Mouse (Mus musculus) heart, adult 2 months (tissue): ENCODE data around the gene Marveld2. TPM values are rescaled to one million over a fixed set of nuclear protein-coding genes. Genes with fewer than 3 reads are reported as not detected.

Experiments used
- DNase-seq, 2 experiments: peaks; one replicate each; pipeline ENCODE4 v3.0.0; 2021
- H3K27ac ChIP-seq: fragments of 200-600 bp; 2 replicates; pipeline ENCODE4 v1.8.1; 2022
- H3K27me3 ChIP-seq: fragments of 200-500 bp; 2 replicates; pipeline ENCODE4 v1.6.1; 2012; ENCODE audit warnings: mild to moderate bottlenecking, low read length, inconsistent platforms, mixed read lengths; ENCODE audit not compliant: control insufficient read depth, insufficient read depth
- H3K36me3 ChIP-seq: fragments of 200-500 bp; 2 replicates; pipeline ENCODE4 v1.6.1; 2012; ENCODE audit warnings: low read length, inconsistent platforms; ENCODE audit not compliant: control insufficient read depth, insufficient read depth
- H3K4me1 ChIP-seq: fragments of 200-500 bp; 2 replicates; pipeline ENCODE4 v1.6.1; 2011; ENCODE audit warnings: low read length; ENCODE audit not compliant: control insufficient read depth, insufficient read depth
- H3K4me3 ChIP-seq: fragments of 200-600 bp; 2 replicates; pipeline ENCODE4 v1.8.1; 2022
- H3K79me2 ChIP-seq: fragments of 200-500 bp; replicated peaks from 2 replicates; pipeline ENCODE4 v1.6.1; 2012; ENCODE audit warnings: mild to moderate bottlenecking, inconsistent platforms, low read length, moderate library complexity, mixed read lengths; ENCODE audit not compliant: control insufficient read depth, insufficient read depth
- H3K9ac ChIP-seq: fragments of 200-500 bp; 2 replicates; pipeline ENCODE4 v1.6.1; 2012; ENCODE audit warnings: low read depth, mild to moderate bottlenecking, control low read depth, inconsistent platforms, low read length, mixed read lengths
- CTCF ChIP-seq: fragments of 200-600 bp; IDR thresholded peaks from 2 replicates; pipeline ENCODE4 v1.8.1; 2022; ENCODE audit warnings: antibody characterized with exemption, mild to moderate bottlenecking, moderate library complexity
- EP300 ChIP-seq: fragments of 200-500 bp; IDR thresholded peaks from 2 replicates; pipeline ENCODE4 v1.6.1; 2011; ENCODE audit warnings: low read depth, low read length, control low read depth; ENCODE audit not compliant: insufficient read depth
- POLR2A ChIP-seq: fragments of 200-500 bp; IDR thresholded peaks from 2 replicates; pipeline ENCODE4 v1.6.1; 2011; ENCODE audit warnings: mild to moderate bottlenecking, low read depth, low read length, control low read depth; ENCODE audit not compliant: insufficient read depth
- WGBS: fragments of 180-500 bp; shearing (Covaris S2); methylation state at CpG from one replicate; pipeline ENCODE4 v1.1.7; 2018; 5-methylcytosine and 5-hydroxymethylcytosine counted together
- intact Hi-C: fragments of 180-260 bp; cut with DNase I; formaldehyde crosslinking; loops from one replicate; pipeline ENCODE4 v1.15.1; 2025
- polyA plus RNA-seq: library from polyadenylated mRNA; depleted of rRNA; stranded (reverse); fragments of >200 nt; gene quantifications from 2 replicates; pipeline ENCODE4 v1.2.3, GENCODE M21; 2012
- total RNA-seq, 2 experiments: library from RNA; stranded (reverse); gene quantifications; 2 replicates each; pipeline ENCODE4 v1.2.3; 2021

Gene Marveld2
- total and polyA plus RNA-seq, 3 experiments: 0.27 to 0.66 (median 0.34) TPM

GRCm38 (mm10) chr13:100575950-100576349 lies 40.8 kb downstream of the Marveld2 start:
- no peaks in the 10 kb centered on the region for H3K36me3 ChIP-seq
- H3K27me3 ChIP-seq: no peaks in the 10 kb centered on the region
- intact Hi-C loops: no loop called here
- DNase-seq: no peak
- TF ChIP-seq POLR2A (no peak), EP300 (no peak), CTCF (no peak)
- H3K79me2 ChIP-seq: no peaks in the 10 kb centered on the region
- no peak overlapping the region for H3K27ac ChIP-seq
- H3K4me1 ChIP-seq: no peaks in the 10 kb centered on the region
- H3K9ac ChIP-seq: no peak overlapping the region
- 39% methylated on average over 2 of the region's 2 CpGs for WGBS
- no peak overlapping the region for H3K4me3 ChIP-seq

GRCm38 (mm10) chr13:100570713-100571112 lies 46.1 kb downstream of the Marveld2 start:
- TF ChIP-seq POLR2A (no peak), EP300 (no peak), CTCF (no peak)
- intact Hi-C loops: no loop called here

GRCm38 (mm10) chr13:100568359-100568758 lies 48.4 kb downstream of the Marveld2 start:
- H3K27ac ChIP-seq: no peak overlapping the region
- DNase-seq: no peak
- H3K4me3 ChIP-seq: no peak overlapping the region
- H3K9ac ChIP-seq: no peak overlapping the region
- intact Hi-C loops: no loop called here
- H3K79me2 ChIP-seq: no peaks in the 10 kb centered on the region
- TF ChIP-seq EP300: no peak
- TF ChIP-seq CTCF: no peak
- TF ChIP-seq POLR2A: no peak
- no peaks in the 10 kb centered on the region for H3K4me1 ChIP-seq
- WGBS: 97% methylated on average over 1 of the region's 1 CpGs
- H3K36me3 ChIP-seq: no peaks in the 10 kb centered on the region
- H3K27me3 ChIP-seq: peaks cover 2% of the 10 kb centered on the region; the same call in 1 of the 2 replicates

More at GRCm38 (mm10) chr13:100570713-100571112, 46.1 kb downstream of the Marveld2 start:
- 45% methylated on average over 2 of the region's 2 CpGs for WGBS
- DNase-seq: no peak
- Histone ChIP-seq H3K27ac (no peak overlapping the region), H3K9ac (no peak overlapping the region), H3K27me3 (peaks cover 2% of the 10 kb centered on the region; the same call in 1 of the 2 replicates), H3K36me3 (no peaks in the 10 kb centered on the region), H3K4me3 (no peak overlapping the region), H3K4me1 (no peaks in the 10 kb centered on the region), H3K79me2 (no peaks in the 10 kb centered on the region)

GRCm38 (mm10) chr13:100559449-100559848 lies 57.3 kb downstream of the Marveld2 start:
- Histone ChIP-seq H3K27ac (no peak overlapping the region), H3K79me2 (no peaks in the 10 kb centered on the region)
- TF ChIP-seq EP300 (no peak), POLR2A (no peak), CTCF (no peak)

GRCm38 (mm10) chr13:100557011-100557410 lies 59.8 kb downstream of the Marveld2 start:
- intact Hi-C loops: no loop called here
- no peak for TF ChIP-seq CTCF
- no peak for TF ChIP-seq EP300
- no peak for TF ChIP-seq POLR2A
- Histone ChIP-seq H3K79me2 (no peaks in the 10 kb centered on the region), H3K4me3 (no peak overlapping the region), H3K36me3 (no peaks in the 10 kb centered on the region), H3K27me3 (peaks cover 12% of the 10 kb centered on the region), H3K27ac (no peak overlapping the region), H3K9ac (no peak overlapping the region), H3K4me1 (no peaks in the 10 kb centered on the region)
- no peak for DNase-seq
- 61% methylated on average over 4 of the region's 4 CpGs for WGBS

More at GRCm38 (mm10) chr13:100559449-100559848, 57.3 kb downstream of the Marveld2 start:
- no peak for DNase-seq
- Histone ChIP-seq H3K36me3 (no peaks in the 10 kb centered on the region), H3K9ac (no peak overlapping the region), H3K4me1 (no peaks in the 10 kb centered on the region), H3K27me3 (peaks cover 1% of the 10 kb centered on the region; the same call in 1 of the 2 replicates), H3K4me3 (no peak overlapping the region)
- intact Hi-C loops: no loop called here
- WGBS: 74% methylated on average over 9 of the region's 9 CpGs

- no peak for DNase-seq
- H3K36me3 ChIP-seq: no peaks in the 10 kb centered on the region
- peak overlapping the region; percentile 46 for H3K4me3 ChIP-seq
- intact Hi-C loops: no loop called here
- H3K9ac ChIP-seq: peak overlapping the region; percentile 70
- H3K79me2 ChIP-seq: no peaks in the 10 kb centered on the region
- no peak for TF ChIP-seq POLR2A
- no peak for TF ChIP-seq CTCF
- no peak for TF ChIP-seq EP300
- H3K27ac ChIP-seq: no peak overlapping the region
- WGBS: 9% methylated on average over 12 of the region's 12 CpGs
- no peaks in the 10 kb centered on the region for H3K4me1 ChIP-seq
- H3K27me3 ChIP-seq: peaks cover 21% of the 10 kb centered on the region
Measured at GRCm38 (mm10) chr13:100553042-100553437, 63.7 kb downstream of the Marveld2 start.
